Mouse (Mus musculus): ENCODE measurements around the gene Cpa5.

- TF ChIP-seq CTCF (IDR thresholded peaks at IDR 0.05; ENCODE audit: extremely low read depth, insufficient read depth, insufficient read length, insufficient replicate concordance) (no peak), POLR2A (IDR thresholded peaks at IDR 0.05; ENCODE audit: low read depth, low read length) (no peak)
These were observed 8.8 kb downstream of the Cpa5 start for GRCm38 (mm10) chr6:30619606-30620005.
